Mouse (Mus musculus) embryonic facial prominence, embryonic 10.5 days (tissue): ENCODE measurements at regions not wholly inside any gene's neighbourhood (a gene's known extent, or its start where the extent isn't known, plus 50 kb on each side); places are given as distances from the start of the nearest gene placed in this dataset.

Source experiments
- DNase-seq: peaks from one replicate; pipeline ENCODE4 v3.0.0-alpha.2; 2017; ENCODE audit warnings: low spot score
- H3K27ac ChIP-seq: fragments of 300-500 bp; sonication (generic); replicated peaks from 2 replicates; pipeline ENCODE4 v1.5.1; 2016; ENCODE audit warnings: mild to moderate bottlenecking
- H3K27me3 ChIP-seq: fragments of 300-500 bp; sonication (generic); replicated peaks from 2 replicates; pipeline ENCODE4 v1.6.1; 2016; ENCODE audit warnings: low read depth, mild to moderate bottlenecking; ENCODE audit not compliant: poor library complexity, severe bottlenecking
- H3K36me3 ChIP-seq: fragments of 300-500 bp; sonication (generic); replicated peaks from 2 replicates; pipeline ENCODE4 v1.6.1; 2016; ENCODE audit warnings: mild to moderate bottlenecking, moderate library complexity
- H3K4me1 ChIP-seq: fragments of 300-500 bp; sonication (generic); 2 replicates; pipeline ENCODE4 v1.6.1; 2016
- H3K4me3 ChIP-seq: fragments of 300-500 bp; sonication (generic); 2 replicates; pipeline ENCODE4 v1.5.1; 2016; ENCODE audit warnings: mild to moderate bottlenecking, moderate library complexity
- H3K9me3 ChIP-seq: fragments of 300-500 bp; sonication (generic); 2 replicates; pipeline ENCODE4 v1.6.1; 2016; ENCODE audit warnings: mild to moderate bottlenecking
- WGBS: fragments of 180-500 bp; shearing (Covaris S2); methylation state at CpG from one replicate; pipeline ENCODE4 v1.1.7; 2016; 5-methylcytosine and 5-hydroxymethylcytosine counted together

DNA sequence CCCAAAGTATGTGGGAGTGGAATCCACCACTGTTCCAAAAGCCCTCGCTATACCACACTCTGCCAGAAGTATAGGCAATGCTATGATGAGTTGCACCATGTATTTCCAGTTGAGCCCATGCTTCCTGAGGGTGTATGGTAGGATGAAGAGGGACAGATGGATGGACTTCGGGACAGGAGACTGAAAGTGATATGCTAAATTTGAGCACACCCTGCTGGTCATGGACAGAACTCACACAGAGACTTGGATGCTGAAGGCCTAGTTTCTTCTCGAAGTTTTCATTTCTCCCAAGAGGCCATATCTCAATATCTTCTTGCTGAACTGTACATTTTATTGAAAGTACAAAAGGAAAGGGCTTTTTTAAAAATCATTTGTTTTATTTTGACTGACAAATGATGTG is 70.9 kb upstream of the Zic4 start:
- H3K4me1 ChIP-seq: 0 out of 2 replicates have a peak, but pooled peaks cover 4% of the 10 kb centered on the region
- no peaks in the 10 kb centered on the region for H3K9me3 ChIP-seq
- H3K27ac ChIP-seq: no peak overlapping the region
- no peaks in the 10 kb centered on the region for H3K27me3 ChIP-seq
- 75% methylated on average over 3 of the region's 3 CpGs for WGBS
- DNase-seq: no peak
- H3K36me3 ChIP-seq: no peaks in the 10 kb centered on the region
- no peak overlapping the region for H3K4me3 ChIP-seq
